In genomic region chr6:23260016-23260737, GRCm38 (mm10) we compare ENCODE assay signal across 11 mouse cellular contexts. TPM values are rescaled to one million over a fixed set of nuclear protein-coding genes. Genes with fewer than 3 reads are reported as not detected.
A peak's percentile ranks its signal among the peaks of the same experiment; 100 is the strongest.
DNase-seq lines count a peak whose midpoint lies in the region; ATAC-seq and TF ChIP-seq lines count a peak whose summit lies in the region.
"Had no signal": no experiment of that assay in that cellular context is flagged by ENCODE, and none has a peak within 500 bp of the region (broad histone marks: within the 10 kb centered on the region; RNA-seq: fewer than 3 reads in every experiment).

No protein-coding gene starts in this region.

- H3K36me3 ChIP-seq in kidney, adult 2 months (ENCODE audit: control insufficient read depth, insufficient read depth, low read length): no peaks in the 10 kb centered on the region
- no peaks in the 10 kb centered on the region for H3K36me3 ChIP-seq in forebrain, embryonic 10.5 days (replicated peaks)
- H3K36me3 ChIP-seq in limb, embryonic 10.5 days: no peaks in the 10 kb centered on the region
- no peaks in the 10 kb centered on the region for H3K36me3 ChIP-seq in neural tube, embryonic 15.5 days
- H3K36me3 ChIP-seq: liver, embryonic 13.5 days had no signal

- H3K9ac ChIP-seq in neural tube, embryonic 15.5 days (replicated peaks): no peak overlapping the region
- H3K9ac ChIP-seq: liver, embryonic 13.5 days had no signal

- no peak for TF ChIP-seq CTCF in kidney, adult 2 months (conservative IDR thresholded peaks at IDR 0.05; ENCODE audit: insufficient read depth, insufficient read length, low read depth, low read length)

- no peak for TF ChIP-seq POLR2A in kidney, adult 2 months (IDR thresholded peaks at IDR 0.05; ENCODE audit: low read depth, low read length)

- peak; percentile 24 to 33 for DNase-seq in kidney, postnatal 4 days
- DNase-seq in kidney, adult 2 months: no peak
- DNase-seq in forebrain, embryonic 10.5 days (ENCODE audit: extremely low spot score, low spot score): peak; percentile 50
- peak; percentile 51 for DNase-seq in limb, embryonic 10.5 days (ENCODE audit: low spot score)
- no peak for DNase-seq in cerebellum, adult 8-10 months
- no peak for DNase-seq in layer of hippocampus, postnatal 14 days (ENCODE audit: low spot score in 2 of 2)
- DNase-seq: kidney, adult 18-20 months; liver, embryonic 13.5 days had no signal

- no peaks in the 10 kb centered on the region for H3K9me3 ChIP-seq in forebrain, embryonic 10.5 days
- no peaks in the 10 kb centered on the region for H3K9me3 ChIP-seq in limb, embryonic 10.5 days (replicated peaks)
- no peaks in the 10 kb centered on the region for H3K9me3 ChIP-seq in neural tube, embryonic 15.5 days (replicated peaks)
- H3K9me3 ChIP-seq: liver, embryonic 13.5 days had no signal

- ATAC-seq in neural tube, embryonic 15.5 days (ENCODE audit: low FRiP score): no peak
- ATAC-seq: Patski had no signal

- H3K27ac ChIP-seq in kidney, adult 2 months (ENCODE audit: insufficient read depth, low read depth, low read length): no peak overlapping the region
- H3K27ac ChIP-seq in forebrain, embryonic 10.5 days: peak overlapping the region; percentile 85
- H3K27ac ChIP-seq in limb, embryonic 10.5 days: no peak overlapping the region
- H3K27ac ChIP-seq in neural tube, embryonic 15.5 days (replicated peaks): no peak overlapping the region
- H3K27ac ChIP-seq: liver, embryonic 13.5 days had no signal

- WGBS in kidney, adult 2 months: 6% methylated on average over 36 of the region's 36 CpGs
- WGBS in forebrain, embryonic 10.5 days: 1% methylated on average over 27 of the region's 36 CpGs
- 1% methylated on average over 36 of the region's 36 CpGs for WGBS in limb, embryonic 10.5 days
- WGBS in neural tube, embryonic 15.5 days: 4% methylated on average over 36 of the region's 36 CpGs

- H3K4me1 ChIP-seq in kidney, adult 2 months (ENCODE audit: control insufficient read depth, insufficient read depth, low read length): no peaks in the 10 kb centered on the region
- peaks cover 55% of the 10 kb centered on the region for H3K4me1 ChIP-seq in forebrain, embryonic 10.5 days
- peaks cover 3% of the 10 kb centered on the region for H3K4me1 ChIP-seq in limb, embryonic 10.5 days
- H3K4me1 ChIP-seq in neural tube, embryonic 15.5 days: peaks cover 8% of the 10 kb centered on the region
- H3K4me1 ChIP-seq: liver, embryonic 13.5 days had no signal

- H3K27me3 ChIP-seq in kidney, adult 2 months (replicated peaks; ENCODE audit: control insufficient read depth, insufficient read depth, low read length): peaks cover 8% of the 10 kb centered on the region
- H3K27me3 ChIP-seq in forebrain, embryonic 10.5 days (ENCODE audit: poor library complexity, severe bottlenecking): peaks cover 98% of the 10 kb centered on the region
- H3K27me3 ChIP-seq in limb, embryonic 10.5 days (ENCODE audit: low read depth, poor library complexity, severe bottlenecking): peaks cover 92% of the 10 kb centered on the region
- peaks cover 86% of the 10 kb centered on the region for H3K27me3 ChIP-seq in neural tube, embryonic 15.5 days (replicated peaks)

- peak overlapping the region; percentile 25 for H3K4me2 ChIP-seq in neural tube, embryonic 15.5 days
- H3K4me2 ChIP-seq: liver, embryonic 13.5 days had no signal

- no peak overlapping the region for H3K4me3 ChIP-seq in kidney, adult 2 months (ENCODE audit: insufficient read depth, low read depth, low read length)
- H3K4me3 ChIP-seq in forebrain, embryonic 10.5 days: peak overlapping the region; percentile 45
- H3K4me3 ChIP-seq in limb, embryonic 10.5 days: peak overlapping the region; percentile 19; the same call in 1 of the 2 replicates
- H3K4me3 ChIP-seq in neural tube, embryonic 15.5 days (replicated peaks): peak overlapping the region; percentile 9; the same call in 1 of the 2 replicates
- H3K4me3 ChIP-seq: liver, embryonic 13.5 days had no signal

RNA-seq across cellular contexts. Expression of gene Fezf1, which starts 12.0 kb away (rescaled TPM):
- polyA plus RNA-seq in kidney, adult 2 months (2012; rRNA removed): 0.03 TPM in 1 of 2 replicates, not detected in the other
- polyA plus RNA-seq in forebrain, embryonic 10.5 days (2016; fragmentation: Nextera tagmentation; extraction: Ambion mirVana): 35.1 and 38.2 TPM in 2 replicates
- not detected in 2 replicates for polyA plus RNA-seq in limb, embryonic 10.5 days (2016; fragmentation: Nextera tagmentation; extraction: Ambion mirVana)
- polyA plus RNA-seq in neural tube, embryonic 15.5 days (2015; fragmentation: Nextera tagmentation; extraction: Ambion mirVana): not detected in 2 replicates
- total RNA-seq in layer of hippocampus, postnatal 14 days (2021): not detected
- polyA plus RNA-seq: liver, embryonic 13.5 days; Patski; urinary bladder, adult 2 months had no signal

Comparison
In these comparisons a context has a peak if more than half of its experiments do, and no peak if none do; other contexts are left out.
1. DNase-seq: peak in kidney, postnatal 4 days (2 of 2), forebrain, embryonic 10.5 days (single experiment) and limb, embryonic 10.5 days (single experiment); none in kidney, adult 2 months (single experiment), cerebellum, adult 8-10 months (single experiment) and layer of hippocampus, postnatal 14 days (0 of 2).
2. RNA of gene Fezf1, which starts 12.0 kb away (polyA plus RNA-seq): 35.1 to 38.2 TPM in forebrain, embryonic 10.5 days; 0.03 TPM in kidney, adult 2 months, not detected in limb, embryonic 10.5 days and not detected in neural tube, embryonic 15.5 days; every median in the first group is over 10 times any median in the second.